Mouse (Mus musculus) kidney, embryonic 14.5 days (tissue): ENCODE measurements around the gene Pip4k2b. TPM values are rescaled to one million over a fixed set of nuclear protein-coding genes. Genes with fewer than 3 reads are reported as not detected.

ENCODE experiments used
- ATAC-seq: fragments of 200-750 bp; cut with Nextera tagmentation; 2 replicates; pipeline ENCODE4 v1.8.0; 2017; ENCODE audit warnings: moderate number of reproducible peaks, mild to moderate bottlenecking, moderate TSS enrichment, moderate library complexity; ENCODE audit not compliant: low FRiP score, low TSS enrichment
- H3K27ac ChIP-seq: fragments of 300-500 bp; sonication (generic); 2 replicates; pipeline ENCODE4 v1.5.1; 2014; ENCODE audit warnings: low read depth, mild to moderate bottlenecking, low read length, moderate library complexity, mixed read lengths
- H3K27me3 ChIP-seq: fragments of 300-500 bp; sonication (generic); 2 replicates; pipeline ENCODE4 v1.6.1; 2014; ENCODE audit warnings: mild to moderate bottlenecking, low read length; ENCODE audit not compliant: control insufficient read depth, insufficient read depth
- H3K36me3 ChIP-seq: fragments of 300-500 bp; sonication (generic); 2 replicates; pipeline ENCODE4 v1.6.1; 2014; ENCODE audit warnings: low read length, mixed read lengths; ENCODE audit not compliant: control insufficient read depth, insufficient read depth
- H3K4me1 ChIP-seq: fragments of 300-500 bp; sonication (generic); 2 replicates; pipeline ENCODE4 v1.6.1; 2014; ENCODE audit warnings: low read length, mixed read lengths; ENCODE audit not compliant: control insufficient read depth, insufficient read depth
- H3K4me2 ChIP-seq: fragments of 300-500 bp; sonication (generic); replicated peaks from 2 replicates; pipeline ENCODE4 v1.6.1; 2014; ENCODE audit warnings: low read depth, mild to moderate bottlenecking, low read length
- H3K4me3 ChIP-seq: fragments of 300-500 bp; sonication (generic); 2 replicates; pipeline ENCODE4 v1.5.1; 2014; ENCODE audit warnings: mild to moderate bottlenecking, low read length
- H3K9ac ChIP-seq: fragments of 300-500 bp; sonication (generic); 2 replicates; pipeline ENCODE4 v1.6.1; 2014; ENCODE audit warnings: low read depth, mild to moderate bottlenecking, low read length, moderate library complexity
- H3K9me3 ChIP-seq: fragments of 300-500 bp; sonication (generic); 2 replicates; pipeline ENCODE4 v1.6.1; 2016; ENCODE audit warnings: low read length; ENCODE audit not compliant: control insufficient read depth
- WGBS: fragments of 180-500 bp; shearing (Covaris S2); extraction: QIAGEN DNeasy Blood & Tissue Kit; methylation state at CpG from one replicate; pipeline ENCODE4 v1.1.7; 2014; 5-methylcytosine and 5-hydroxymethylcytosine counted together
- polyA plus RNA-seq: library from polyadenylated mRNA; unstranded; fragments of >200 nt; fragmentation: Nextera tagmentation; extraction: Ambion mirVana; gene quantifications from 2 replicates; pipeline ENCODE4 v1.2.1, GENCODE M21; 2014

Pip4k2b gene
- polyA plus RNA-seq, 1 experiment from 2014 or later = 1.9 TPM

DNA sequence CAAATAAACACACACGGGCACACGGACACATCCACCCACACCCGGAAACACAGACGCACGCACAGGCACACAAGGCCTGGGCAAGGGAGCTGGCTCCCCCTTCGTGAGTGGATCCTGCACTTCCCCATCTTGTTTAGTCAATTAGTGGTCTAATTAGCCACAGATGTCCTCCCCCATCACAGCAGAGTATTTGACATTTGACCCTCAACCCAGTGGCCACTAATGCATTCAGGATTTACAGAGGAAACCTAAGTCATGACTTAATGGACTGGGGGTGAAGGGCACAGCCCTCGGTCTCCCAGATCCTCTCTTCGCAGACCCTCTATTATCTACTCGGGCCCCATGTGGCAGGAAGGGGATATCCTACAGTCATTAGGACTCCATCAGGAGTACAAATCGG lies 10.8 kb downstream of the Pip4k2b start:
- Histone ChIP-seq H3K4me3 (no peak overlapping the region), H3K4me1 (peaks cover 7% of the 10 kb centered on the region; the same call in 1 of the 2 replicates), H3K4me2 (no peak overlapping the region), H3K27me3 (no peaks in the 10 kb centered on the region), H3K36me3 (peaks cover 30% of the 10 kb centered on the region), H3K9ac (no peak overlapping the region), H3K9me3 (no peaks in the 10 kb centered on the region), H3K27ac (no peak overlapping the region)
- ATAC-seq = no peak
- WGBS = 16% methylated on average over 10 of the region's 10 CpGs

DNA sequence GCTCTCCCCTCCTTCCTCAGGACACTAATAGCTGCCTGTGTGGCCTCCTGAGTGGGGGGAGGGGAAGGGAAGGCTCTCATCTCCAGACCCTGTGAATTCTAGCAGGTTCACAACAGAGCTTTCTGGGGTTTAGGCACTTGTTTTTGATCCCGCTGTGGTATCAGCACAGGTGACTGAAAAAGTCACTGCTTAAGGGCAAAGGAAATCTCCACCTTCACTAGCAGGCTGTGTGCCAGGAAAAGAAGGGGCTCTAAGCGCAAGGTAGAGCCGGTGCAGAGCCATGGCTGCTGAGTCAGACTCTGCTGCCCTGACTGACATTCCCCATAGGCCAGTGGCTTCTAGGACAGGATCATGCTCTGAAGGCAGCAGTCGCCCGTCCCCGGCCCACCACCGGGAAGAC lies 15.8 kb downstream of the Pip4k2b start:
- H3K4me3 ChIP-seq = no peak overlapping the region
- H3K4me1 ChIP-seq = peaks cover under 1% of the 10 kb centered on the region; the same call in 1 of the 2 replicates
- H3K9ac ChIP-seq = no peak overlapping the region
- WGBS = 80% methylated on average over 7 of the region's 7 CpGs
- no peak overlapping the region for H3K27ac ChIP-seq
- H3K9me3 ChIP-seq = no peaks in the 10 kb centered on the region
- H3K4me2 ChIP-seq = no peak overlapping the region
- peaks cover 67% of the 10 kb centered on the region for H3K36me3 ChIP-seq
- no peak for ATAC-seq
- no peaks in the 10 kb centered on the region for H3K27me3 ChIP-seq

DNA sequence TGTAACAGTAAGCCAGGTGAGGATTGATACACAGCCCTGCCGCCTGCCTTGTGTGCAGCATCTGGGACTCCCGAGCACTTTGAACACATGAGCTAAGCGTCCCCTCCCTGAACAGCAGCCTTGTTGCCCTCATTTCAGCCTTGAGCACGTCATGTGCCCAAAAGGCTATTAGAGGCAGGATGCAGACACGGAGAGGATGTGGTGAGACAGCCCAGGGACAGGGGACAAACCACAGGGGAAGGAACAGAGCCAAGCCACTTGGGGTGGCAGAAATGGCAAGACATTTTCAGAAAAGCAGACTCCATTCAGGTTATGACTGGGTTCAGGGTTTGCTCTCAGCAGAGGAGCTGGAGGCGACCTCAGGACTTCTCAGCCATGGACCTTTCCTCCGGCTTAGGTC lies 16.2 kb downstream of the Pip4k2b start:
- WGBS = 56% methylated on average over 7 of the region's 7 CpGs
- Histone ChIP-seq H3K9ac (no peak overlapping the region), H3K4me1 (no peaks in the 10 kb centered on the region), H3K27ac (no peak overlapping the region), H3K4me3 (no peak overlapping the region), H3K36me3 (peaks cover 69% of the 10 kb centered on the region), H3K9me3 (no peaks in the 10 kb centered on the region), H3K27me3 (no peaks in the 10 kb centered on the region), H3K4me2 (no peak overlapping the region)
- ATAC-seq = no peak

DNA sequence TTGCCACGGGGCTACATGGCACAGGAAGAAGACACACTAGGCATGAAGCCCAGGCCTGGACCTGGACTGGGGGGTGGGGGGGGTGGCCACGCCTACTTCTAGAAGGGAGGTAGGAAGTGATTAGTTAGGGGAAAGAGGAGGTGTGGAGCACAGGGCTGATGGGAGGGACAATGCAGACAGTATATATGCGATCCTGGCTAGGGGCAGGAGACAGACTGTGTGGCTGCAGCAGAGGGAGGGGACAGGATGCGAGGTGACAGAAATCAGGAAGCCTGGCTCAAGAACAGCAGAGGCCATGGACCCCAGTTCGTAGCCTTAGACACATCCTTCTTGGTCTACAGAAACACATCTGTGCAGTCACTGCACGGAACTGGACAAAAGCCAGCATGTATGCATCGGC lies 20.8 kb downstream of the Pip4k2b start:
- Histone ChIP-seq H3K36me3 (peaks cover 81% of the 10 kb centered on the region), H3K4me1 (no peaks in the 10 kb centered on the region), H3K9ac (no peak overlapping the region), H3K27ac (no peak overlapping the region), H3K4me3 (no peak overlapping the region), H3K9me3 (no peaks in the 10 kb centered on the region), H3K27me3 (no peaks in the 10 kb centered on the region), H3K4me2 (no peak overlapping the region)
- no peak for ATAC-seq
- 70% methylated on average over 7 of the region's 7 CpGs for whole genome bisulfite sequencing

DNA sequence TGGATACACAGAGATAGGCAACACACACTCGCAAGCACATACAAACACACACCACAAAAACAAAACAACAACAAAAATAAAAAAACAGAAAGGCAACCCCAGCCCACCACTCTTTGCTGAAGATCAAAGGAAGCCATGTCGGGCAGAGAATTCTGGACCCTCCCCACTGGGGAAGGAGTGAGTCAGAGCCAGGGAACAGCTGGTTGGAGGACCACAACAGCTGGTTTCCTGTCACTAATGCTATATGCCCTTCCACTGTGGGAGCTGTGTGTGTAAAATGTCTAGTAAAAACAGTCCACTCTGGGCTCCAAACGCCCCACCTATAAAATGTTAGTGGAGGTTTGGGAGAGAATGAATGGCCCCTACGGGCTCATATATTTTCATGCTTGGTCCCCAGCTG lies 23.2 kb downstream of the Pip4k2b start:
- no peak for ATAC-seq
- 90% methylated on average over 4 of the region's 4 CpGs for whole genome bisulfite sequencing
- H3K4me1 ChIP-seq = no peaks in the 10 kb centered on the region
- H3K4me2 ChIP-seq = no peak overlapping the region
- H3K4me3 ChIP-seq = no peak overlapping the region
- H3K9ac ChIP-seq = no peak overlapping the region
- peaks cover 82% of the 10 kb centered on the region for H3K36me3 ChIP-seq
- H3K27me3 ChIP-seq = no peaks in the 10 kb centered on the region
- H3K9me3 ChIP-seq = no peaks in the 10 kb centered on the region
- H3K27ac ChIP-seq = no peak overlapping the region

DNA sequence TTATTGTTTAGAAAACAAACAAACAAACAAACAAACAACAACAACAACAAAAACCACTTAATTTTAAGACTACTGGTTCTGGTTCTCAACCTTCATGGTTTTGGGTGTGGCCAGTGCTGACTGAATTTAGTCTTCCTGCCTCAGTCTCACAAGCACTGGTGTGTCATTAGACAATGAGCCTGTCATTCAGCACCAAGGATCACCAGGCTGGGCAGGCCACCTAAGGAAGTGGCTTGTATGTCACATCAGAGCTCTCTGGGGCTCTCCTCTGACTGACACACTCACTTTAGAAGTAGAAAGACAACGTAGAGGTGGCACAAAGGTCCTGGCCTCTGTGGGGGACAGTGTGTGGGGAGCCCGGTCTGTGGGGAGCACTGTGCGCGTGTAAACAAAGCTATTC lies 25.5 kb downstream of the Pip4k2b start:
- Histone ChIP-seq H3K4me2 (no peak overlapping the region), H3K4me3 (no peak overlapping the region), H3K9ac (no peak overlapping the region), H3K9me3 (no peaks in the 10 kb centered on the region), H3K36me3 (peaks cover 68% of the 10 kb centered on the region), H3K4me1 (no peaks in the 10 kb centered on the region), H3K27me3 (no peaks in the 10 kb centered on the region), H3K27ac (no peak overlapping the region)
- 87% methylated on average over 4 of the region's 4 CpGs for WGBS
- no peak for ATAC-seq

DNA sequence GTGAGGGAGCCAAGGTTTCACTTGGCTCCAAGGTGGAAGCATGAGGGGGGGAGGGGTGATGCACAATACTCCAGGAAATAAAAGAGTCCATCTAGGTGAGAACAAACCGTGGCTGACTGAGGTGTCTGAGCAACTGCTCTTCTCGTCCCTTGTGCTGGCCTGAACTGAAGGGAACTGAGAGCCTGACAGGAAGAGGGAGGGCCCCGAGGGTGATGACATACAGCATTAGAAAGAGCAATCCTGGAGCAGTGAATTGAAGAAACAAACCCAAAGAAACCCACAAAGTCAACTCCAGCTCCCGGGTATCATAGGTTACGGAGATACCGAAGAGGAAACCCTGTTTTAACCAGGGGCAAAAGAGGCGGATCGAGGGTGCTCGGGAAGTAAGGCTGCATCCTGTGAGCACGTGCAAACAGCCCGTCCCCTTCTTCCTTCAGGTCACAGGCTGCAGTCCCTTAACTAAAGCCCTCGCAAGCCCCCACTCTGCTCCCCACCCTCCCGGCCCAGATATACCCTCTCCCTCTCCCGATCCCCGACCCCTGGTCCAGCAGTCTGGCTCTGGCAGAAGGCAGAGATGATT lies 26.1 kb downstream of the Pip4k2b start:
- no peak overlapping the region for H3K9ac ChIP-seq
- peaks cover 68% of the 10 kb centered on the region for H3K36me3 ChIP-seq
- H3K4me1 ChIP-seq = no peaks in the 10 kb centered on the region
- 76% methylated on average over 15 of the region's 15 CpGs for WGBS
- no peak overlapping the region for H3K4me2 ChIP-seq
- ATAC-seq = no peak
- H3K9me3 ChIP-seq = no peaks in the 10 kb centered on the region
- no peak overlapping the region for H3K4me3 ChIP-seq
- H3K27me3 ChIP-seq = no peaks in the 10 kb centered on the region
- H3K27ac ChIP-seq = no peak overlapping the region

DNA sequence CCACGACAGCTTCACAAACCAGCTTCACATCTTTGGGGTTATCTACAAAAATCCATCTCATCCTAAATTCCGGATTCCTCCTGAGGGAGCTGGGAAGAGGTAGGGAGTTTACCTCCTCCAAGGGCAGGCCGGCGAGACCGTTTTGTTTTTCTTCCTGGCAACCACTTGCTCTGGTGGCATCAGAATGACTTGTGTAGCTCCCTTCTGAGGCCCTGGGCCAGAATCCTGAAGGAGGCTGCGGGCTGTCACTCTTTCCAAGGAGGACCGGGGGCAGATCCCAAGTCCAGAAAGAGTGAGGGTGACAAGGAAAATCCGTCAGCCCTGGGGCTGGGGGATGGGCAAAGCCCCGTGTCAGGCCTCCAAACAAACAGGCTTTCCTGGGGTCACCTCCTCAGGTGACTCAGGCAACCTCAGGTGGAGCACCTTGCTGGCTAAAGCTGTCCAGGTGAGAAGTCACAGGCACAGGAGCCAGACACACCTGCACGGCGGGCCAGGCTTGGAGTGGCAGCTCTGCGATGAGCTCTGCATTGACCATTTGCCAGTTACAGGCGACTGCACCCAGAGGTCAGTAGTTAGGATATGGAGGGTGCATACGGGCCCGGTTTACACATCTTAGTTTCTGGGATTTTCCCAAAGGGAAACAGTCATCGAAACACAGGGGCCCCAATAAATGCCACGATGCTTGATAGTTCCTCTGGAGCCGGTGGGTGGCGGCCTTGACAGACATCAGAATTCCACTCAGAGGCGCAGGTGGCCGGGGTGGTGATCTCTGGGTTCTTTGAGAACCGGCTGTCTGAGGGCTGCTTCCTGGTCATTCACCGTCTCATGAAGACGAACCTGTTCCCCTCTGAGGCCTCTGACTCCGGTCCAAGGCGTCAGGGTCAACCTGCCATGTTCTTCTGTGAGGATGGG lies 26.9 kb downstream of the Pip4k2b start:
- Histone ChIP-seq H3K4me1 (no peaks in the 10 kb centered on the region), H3K4me3 (no peak overlapping the region), H3K4me2 (no peak overlapping the region), H3K27me3 (no peaks in the 10 kb centered on the region), H3K9me3 (no peaks in the 10 kb centered on the region), H3K36me3 (peaks cover 72% of the 10 kb centered on the region), H3K27ac (no peak overlapping the region), H3K9ac (no peak overlapping the region)
- no peak for ATAC-seq
- WGBS = 83% methylated on average over 26 of the region's 26 CpGs

DNA sequence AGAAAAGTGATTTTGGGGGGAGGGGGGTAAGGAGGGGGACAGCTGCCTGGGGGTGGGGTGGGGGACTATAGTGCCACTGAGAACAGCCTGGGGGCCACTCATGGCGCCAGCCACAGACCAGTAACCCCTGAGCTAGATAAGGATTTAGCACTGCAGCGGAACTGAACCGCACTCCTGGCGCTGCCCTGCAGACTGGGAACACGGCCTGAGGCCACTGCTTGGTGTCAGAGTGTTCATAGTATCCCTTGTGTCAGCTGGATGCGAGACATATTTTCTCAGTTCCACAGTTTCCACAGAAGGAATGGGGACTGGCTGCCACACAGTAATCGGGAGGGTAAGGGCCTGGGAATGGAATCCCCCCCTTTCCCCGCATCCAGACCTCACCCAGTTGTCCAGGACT lies 28.5 kb downstream of the Pip4k2b start:
- peaks cover 70% of the 10 kb centered on the region for H3K36me3 ChIP-seq
- no peak for ATAC-seq
- 84% methylated on average over 8 of the region's 8 CpGs for WGBS

More for the DNA sequence above, 28.5 kb downstream of the Pip4k2b start:
- no peak overlapping the region for H3K4me3 ChIP-seq
- H3K27me3 ChIP-seq = no peaks in the 10 kb centered on the region
- no peak overlapping the region for H3K27ac ChIP-seq
- H3K4me1 ChIP-seq = no peaks in the 10 kb centered on the region
- H3K4me2 ChIP-seq = no peak overlapping the region
- H3K9me3 ChIP-seq = no peaks in the 10 kb centered on the region
- no peak overlapping the region for H3K9ac ChIP-seq
